Mouse (Mus musculus) stomach, postnatal 0 days (tissue): ENCODE results near the gene Gm21987. TPM values are rescaled to one million over a fixed set of nuclear protein-coding genes. Genes with fewer than 3 reads are reported as not detected.
A peak's percentile ranks its signal among the peaks of the same experiment; 100 is the strongest.

Experiments
- ATAC-seq: fragments of 200-750 bp; cut with Nextera tagmentation; 2 replicates; pipeline ENCODE4 v1.8.0; 2017; ENCODE audit not compliant: low FRiP score, low TSS enrichment
- DNase-seq: peaks from one replicate; pipeline ENCODE4 v3.0.0-alpha.2; 2016; ENCODE audit warnings: low spot score
- H3K27ac ChIP-seq: fragments of 300-500 bp; sonication (generic); replicated peaks from 2 replicates; pipeline ENCODE4 v1.5.1; 2014; ENCODE audit warnings: mild to moderate bottlenecking, control low read depth
- H3K27me3 ChIP-seq: fragments of 300-500 bp; sonication (generic); 2 replicates; pipeline ENCODE4 v1.6.1; 2014; ENCODE audit warnings: low read length; ENCODE audit not compliant: control insufficient read depth, insufficient read depth
- H3K36me3 ChIP-seq: fragments of 300-500 bp; sonication (generic); 2 replicates; pipeline ENCODE4 v1.6.1; 2014; ENCODE audit warnings: low read length, mixed read lengths; ENCODE audit not compliant: control insufficient read depth, insufficient read depth
- H3K4me1 ChIP-seq: fragments of 300-500 bp; sonication (generic); replicated peaks from 2 replicates; pipeline ENCODE4 v1.6.1; 2014; ENCODE audit warnings: antibody characterized with exemption; ENCODE audit not compliant: control insufficient read depth, insufficient read depth
- H3K4me2 ChIP-seq: fragments of 300-500 bp; sonication (generic); replicated peaks from 2 replicates; pipeline ENCODE4 v1.6.1; 2014; ENCODE audit warnings: low read depth, mild to moderate bottlenecking, control low read depth, moderate library complexity
- H3K4me3 ChIP-seq: fragments of 300-500 bp; sonication (generic); 2 replicates; pipeline ENCODE4 v1.5.1; 2014; ENCODE audit warnings: low read depth, low read length, control low read depth
- H3K9ac ChIP-seq: fragments of 300-500 bp; sonication (generic); 2 replicates; pipeline ENCODE4 v1.6.1; 2014; ENCODE audit warnings: mild to moderate bottlenecking, low read length, control low read depth, mixed read lengths
- H3K9me3 ChIP-seq: fragments of 300-500 bp; sonication (generic); 2 replicates; pipeline ENCODE4 v1.6.1; 2016; ENCODE audit warnings: low read length; ENCODE audit not compliant: control insufficient read depth
- CTCF ChIP-seq: IDR thresholded peaks from 2 replicates; pipeline ENCODE4 v1.5.1; 2016; ENCODE audit warnings: antibody characterized with exemption, low read depth, mild to moderate bottlenecking, moderate library complexity
- EP300 ChIP-seq: optimal IDR thresholded peaks from 2 replicates; pipeline ENCODE3; 2016; ENCODE audit warnings: antibody characterized with exemption
- WGBS: fragments of 180-500 bp; shearing (Covaris S2); extraction: QIAGEN DNeasy Blood & Tissue Kit; methylation state at CpG from one replicate; pipeline ENCODE4 v1.1.7; 2014; 5-methylcytosine and 5-hydroxymethylcytosine counted together
- polyA plus RNA-seq: library from polyadenylated mRNA; unstranded; fragments of >200 nt; fragmentation: Nextera tagmentation; extraction: Ambion mirVana; gene quantifications from 2 replicates; pipeline ENCODE4 v1.2.1, GENCODE M21; 2015

Gene Gm21987
- polyA plus RNA-seq, 1 experiment from 2014 or later: not detected

DNA sequence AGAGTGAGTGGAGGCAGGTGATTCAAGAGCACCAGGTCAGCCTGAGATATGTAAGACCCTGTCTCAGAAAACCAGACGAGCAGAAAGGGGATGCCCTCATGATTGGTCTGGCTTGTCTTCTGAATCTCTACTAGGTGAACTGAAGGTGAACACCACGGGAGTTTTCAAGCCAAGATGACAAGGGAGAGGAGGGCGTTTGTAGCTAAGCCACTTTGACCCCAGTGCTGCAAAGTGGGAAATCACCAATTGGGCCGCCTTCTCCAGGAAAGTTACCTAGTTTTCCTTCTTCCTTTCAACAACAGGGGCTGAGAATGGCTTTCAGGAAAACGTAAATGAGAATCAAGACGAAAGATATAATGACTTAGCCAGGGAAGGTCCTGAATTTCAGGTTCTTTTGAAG is 41.9 kb downstream of the Gm21987 start:
- Histone ChIP-seq H3K4me3 (no peak overlapping the region), H3K9me3 (no peaks in the 10 kb centered on the region), H3K4me1 (no peaks in the 10 kb centered on the region), H3K9ac (no peak overlapping the region), H3K4me2 (no peak overlapping the region), H3K27ac (no peak overlapping the region), H3K27me3 (no peaks in the 10 kb centered on the region), H3K36me3 (no peaks in the 10 kb centered on the region)
- TF ChIP-seq CTCF (no peak), EP300 (no peak)
- ATAC-seq (no peak), DNase-seq (no peak)
- WGBS: 72% methylated on average over 6 of the region's 6 CpGs

DNA sequence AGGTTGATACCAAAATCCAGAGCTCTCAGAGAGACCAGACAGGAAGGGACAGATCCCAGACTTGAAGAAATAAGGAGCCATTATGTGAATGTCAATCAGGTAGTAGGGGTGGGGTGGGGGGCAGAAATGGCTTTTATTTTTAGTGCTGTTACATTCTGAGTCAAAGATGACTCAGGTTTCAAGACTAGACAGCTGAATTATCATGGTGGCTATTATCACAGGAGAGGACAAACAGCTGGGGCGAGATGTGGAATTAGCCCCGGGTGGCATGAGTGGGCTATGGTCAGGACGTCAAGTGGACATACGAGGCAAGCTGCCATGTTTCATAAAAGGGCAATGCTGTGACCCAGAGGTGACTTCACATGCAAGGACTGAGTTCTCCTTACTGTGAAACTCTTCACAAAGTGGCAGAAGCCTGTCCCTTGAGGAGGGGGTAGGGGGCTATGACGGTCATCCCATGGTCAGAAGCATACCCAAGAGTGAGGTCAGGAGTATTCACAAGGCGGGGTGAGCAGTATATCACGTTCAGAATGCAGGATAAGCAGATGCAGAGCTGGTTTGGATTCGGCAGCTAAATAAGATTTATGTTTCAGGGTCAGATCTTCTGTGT is 42.5 kb downstream of the Gm21987 start:
- no peaks in the 10 kb centered on the region for H3K4me1 ChIP-seq
- no peak overlapping the region for H3K4me3 ChIP-seq
- DNase-seq (no peak), ATAC-seq (no peak)
- H3K4me2 ChIP-seq: no peak overlapping the region
- H3K9me3 ChIP-seq: no peaks in the 10 kb centered on the region
- H3K36me3 ChIP-seq: no peaks in the 10 kb centered on the region
- no peak overlapping the region for H3K9ac ChIP-seq
- H3K27ac ChIP-seq: no peak overlapping the region
- WGBS: 70% methylated on average over 8 of the region's 8 CpGs
- no peak for TF ChIP-seq EP300
- H3K27me3 ChIP-seq: no peaks in the 10 kb centered on the region

DNA sequence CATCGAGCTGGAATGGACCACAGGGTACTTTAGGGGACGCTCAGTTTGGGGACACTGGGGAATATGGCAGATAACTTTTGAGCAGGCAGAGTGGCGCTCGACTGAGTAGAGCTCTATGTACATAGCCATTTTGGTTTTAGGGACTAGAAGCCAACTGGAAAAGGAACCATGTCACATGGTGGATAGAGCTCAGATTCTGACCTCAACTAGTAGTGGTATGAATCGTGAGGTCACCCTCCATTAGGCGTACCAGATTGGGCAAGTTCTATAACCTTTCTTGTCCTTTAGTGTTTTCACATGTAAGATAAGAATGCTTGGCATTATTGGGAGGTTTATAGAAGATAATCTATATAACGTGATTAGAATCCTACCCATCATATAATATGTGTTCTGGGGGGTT is 43.5 kb downstream of the Gm21987 start:
- Histone ChIP-seq H3K4me1 (no peaks in the 10 kb centered on the region), H3K9me3 (no peaks in the 10 kb centered on the region), H3K4me3 (no peak overlapping the region), H3K4me2 (no peak overlapping the region), H3K27ac (no peak overlapping the region), H3K36me3 (no peaks in the 10 kb centered on the region), H3K9ac (no peak overlapping the region), H3K27me3 (no peaks in the 10 kb centered on the region)
- DNase-seq (no peak), ATAC-seq (no peak)
- TF ChIP-seq EP300 (no peak), CTCF (no peak)
- 86% methylated on average over 7 of the region's 7 CpGs for WGBS

DNA sequence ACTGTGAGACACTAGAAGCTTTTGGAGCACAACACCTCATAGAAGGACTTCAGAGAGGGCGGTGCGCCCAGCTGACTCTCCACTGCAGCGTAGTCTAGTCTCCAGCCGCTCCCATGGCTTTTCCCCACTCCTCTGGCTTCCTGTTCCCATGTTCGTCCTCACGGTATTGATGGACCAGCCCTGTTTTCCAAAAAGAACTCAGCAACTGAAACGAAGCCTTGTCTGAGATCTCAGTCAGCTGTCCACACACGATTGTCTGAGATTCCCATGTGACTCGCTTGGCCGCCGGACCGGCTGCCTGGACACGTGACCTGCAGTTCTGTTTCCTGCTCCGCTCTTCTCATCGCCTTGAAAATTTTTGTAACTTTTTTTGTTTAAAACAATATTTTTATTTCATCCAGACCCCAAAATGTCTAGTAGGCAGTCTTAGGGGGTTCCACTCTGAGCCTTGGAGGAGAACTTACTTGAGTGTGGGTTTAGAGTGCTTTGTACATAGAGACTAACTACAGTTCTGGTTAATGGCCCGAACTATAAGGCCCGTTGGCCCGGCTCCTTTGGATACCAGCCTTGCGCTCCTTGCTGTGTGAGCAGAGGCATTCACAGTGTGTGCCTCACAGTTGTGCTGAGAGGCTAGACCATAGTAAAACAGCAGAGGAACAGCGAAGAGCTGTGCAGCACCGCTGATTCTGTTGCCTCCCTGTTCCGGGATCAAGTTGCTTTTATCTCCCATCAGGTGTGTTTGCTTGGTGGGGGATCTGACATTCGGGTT is 45.5 kb downstream of the Gm21987 start:
- no peaks in the 10 kb centered on the region for H3K9me3 ChIP-seq
- no peak overlapping the region for H3K4me2 ChIP-seq
- DNase-seq (peak; percentile 25), ATAC-seq (no peak)
- H3K36me3 ChIP-seq: no peaks in the 10 kb centered on the region
- H3K4me1 ChIP-seq: no peaks in the 10 kb centered on the region
- WGBS: 77% methylated on average over 23 of the region's 23 CpGs
- TF ChIP-seq CTCF: no peak
- no peak for TF ChIP-seq EP300
- H3K9ac ChIP-seq: no peak overlapping the region
- no peak overlapping the region for H3K27ac ChIP-seq
- no peak overlapping the region for H3K4me3 ChIP-seq
- no peaks in the 10 kb centered on the region for H3K27me3 ChIP-seq

DNA sequence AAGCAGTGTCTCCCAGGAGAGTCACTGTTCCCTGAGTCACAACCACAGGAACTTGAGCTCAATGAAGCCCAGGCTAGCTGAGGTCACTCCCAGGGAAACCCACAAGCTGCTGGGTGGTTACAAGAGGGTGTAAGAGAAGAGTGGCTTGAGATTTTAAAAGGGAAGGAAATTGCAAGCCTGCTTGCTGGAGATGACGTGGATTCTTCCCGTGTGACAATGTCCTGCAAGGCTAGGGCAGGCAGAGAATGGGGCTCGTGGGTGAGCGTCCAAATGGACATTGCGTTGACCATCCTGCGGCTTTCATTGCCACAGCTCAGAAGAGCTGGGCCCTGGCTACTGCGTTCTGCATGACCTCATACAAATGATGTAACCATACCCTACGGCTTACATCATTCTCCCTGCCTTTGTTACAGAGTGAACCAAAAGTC is 47.4 kb downstream of the Gm21987 start:
- Histone ChIP-seq H3K9me3 (no peaks in the 10 kb centered on the region), H3K27me3 (no peaks in the 10 kb centered on the region), H3K4me3 (no peak overlapping the region), H3K27ac (no peak overlapping the region), H3K4me1 (no peaks in the 10 kb centered on the region), H3K36me3 (no peaks in the 10 kb centered on the region), H3K9ac (no peak overlapping the region), H3K4me2 (no peak overlapping the region)
- TF ChIP-seq EP300: no peak
- WGBS: 85% methylated on average over 8 of the region's 8 CpGs
- no peak for DNase-seq
- ATAC-seq: no peak

DNA sequence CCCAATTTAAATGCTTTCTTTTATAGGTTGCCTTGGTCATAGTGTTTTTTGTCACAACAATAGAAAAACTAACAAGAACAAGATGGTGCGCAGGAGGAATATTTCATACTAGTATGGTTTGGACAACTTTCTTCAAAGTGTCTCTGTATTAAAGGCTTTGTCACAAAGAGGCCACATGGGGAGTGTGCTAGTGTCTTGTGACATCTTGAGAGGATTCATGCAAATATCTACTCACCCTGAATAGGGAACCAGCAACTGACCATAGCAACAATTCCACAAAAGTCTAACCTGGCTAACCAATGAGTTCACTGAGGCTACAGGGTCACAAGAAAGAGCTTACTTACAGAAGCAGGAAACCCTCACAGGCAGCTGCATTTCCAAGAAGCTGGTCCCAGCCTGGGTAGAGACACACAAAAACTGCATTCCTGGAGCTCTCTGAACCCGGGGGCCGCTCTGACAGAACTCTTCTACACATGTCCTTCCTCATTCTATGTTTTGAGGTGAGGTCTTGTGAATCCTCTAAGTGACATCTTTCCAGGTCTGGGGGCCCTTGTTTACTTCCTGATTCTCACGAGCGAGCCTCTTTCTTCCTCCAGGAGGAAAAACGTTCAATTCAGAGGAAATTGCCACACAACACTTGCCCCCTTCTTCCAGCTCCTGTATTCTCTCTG is 48.4 kb downstream of the Gm21987 start:
- no peak for DNase-seq
- Histone ChIP-seq H3K4me2 (no peak overlapping the region), H3K27ac (no peak overlapping the region), H3K36me3 (no peaks in the 10 kb centered on the region), H3K4me1 (no peaks in the 10 kb centered on the region; the same call in 1 of the 2 replicates), H3K27me3 (no peaks in the 10 kb centered on the region), H3K4me3 (no peak overlapping the region), H3K9ac (no peak overlapping the region), H3K9me3 (no peaks in the 10 kb centered on the region)
- ATAC-seq: no peak
- TF ChIP-seq EP300: no peak
- WGBS: 66% methylated on average over 6 of the region's 6 CpGs
